Mouse (Mus musculus): ENCODE data around the gene Vps13a.

- TF ChIP-seq POLR2A (IDR thresholded peaks at IDR 0.05; ENCODE audit: insufficient read depth, low read depth, low read length) (no peak), CTCF (IDR thresholded peaks at IDR 0.05) (no peak), EP300 (IDR thresholded peaks at IDR 0.05; ENCODE audit: insufficient read depth, low read depth, low read length) (no peak)
Observed at GRCm38 (mm10) chr19:16825228-16825627, 44.5 kb upstream of the Vps13a start.

Measured in heart, adult 2 months (tissue).